Mouse (Mus musculus) gastrocnemius, adult 18-20 months (tissue): ENCODE data around the gene Cfap99. TPM values are rescaled to one million over a fixed set of nuclear protein-coding genes. Genes with fewer than 3 reads are reported as not detected.

Experiments
- total RNA-seq, 2 experiments: library from RNA; stranded (reverse); gene quantifications; 2 replicates each; pipeline ENCODE4 v1.2.3; 2021

Gene Cfap99
- total RNA-seq, 2 experiments from 2014 or later = not detected

Other genes starting within 250 kb of the Cfap99 start
- gene Poln, start 119.2 kb upstream of the Cfap99 start, total RNA-seq = under 1 TPM; 0.68 to 0.78 TPM
- gene Haus3, start 119.1 kb upstream of the Cfap99 start, total RNA-seq = 1 to 10 TPM; 2.7 to 2.8 TPM
- gene Mxd4, start 100.9 kb upstream of the Cfap99 start, total RNA-seq = 10 to 100 TPM; 24.5 to 25.4 TPM
- under 1 TPM; 0.41 to 0.69 TPM for gene Zfyve28, start 151 bp upstream of the Cfap99 start, total RNA-seq
- 10 to 100 TPM; 18.1 to 18.6 TPM for gene Rnf4, start 47.7 kb downstream of the Cfap99 start, total RNA-seq
- 10 to 100 TPM; 14.6 to 15.2 TPM for gene Fam193a, start 81.3 kb downstream of the Cfap99 start, total RNA-seq
- 1 to 10 TPM; 1.8 to 3.8 TPM for gene Tnip2, start 225.4 kb downstream of the Cfap99 start, total RNA-seq
- 1 to 10 TPM in 1 of 2 experiments, under 1 TPM in 1; 0.59 to 1.4 TPM for gene Sh3bp2, start 237.2 kb downstream of the Cfap99 start, total RNA-seq